Mouse (Mus musculus): Measurements from ENCODE around the gene Glrb. TPM values are rescaled to one million over a fixed set of nuclear protein-coding genes. Genes with fewer than 3 reads are reported as not detected.

Gene Glrb
- total and polyA plus RNA-seq, 3 experiments = not detected

DNA sequence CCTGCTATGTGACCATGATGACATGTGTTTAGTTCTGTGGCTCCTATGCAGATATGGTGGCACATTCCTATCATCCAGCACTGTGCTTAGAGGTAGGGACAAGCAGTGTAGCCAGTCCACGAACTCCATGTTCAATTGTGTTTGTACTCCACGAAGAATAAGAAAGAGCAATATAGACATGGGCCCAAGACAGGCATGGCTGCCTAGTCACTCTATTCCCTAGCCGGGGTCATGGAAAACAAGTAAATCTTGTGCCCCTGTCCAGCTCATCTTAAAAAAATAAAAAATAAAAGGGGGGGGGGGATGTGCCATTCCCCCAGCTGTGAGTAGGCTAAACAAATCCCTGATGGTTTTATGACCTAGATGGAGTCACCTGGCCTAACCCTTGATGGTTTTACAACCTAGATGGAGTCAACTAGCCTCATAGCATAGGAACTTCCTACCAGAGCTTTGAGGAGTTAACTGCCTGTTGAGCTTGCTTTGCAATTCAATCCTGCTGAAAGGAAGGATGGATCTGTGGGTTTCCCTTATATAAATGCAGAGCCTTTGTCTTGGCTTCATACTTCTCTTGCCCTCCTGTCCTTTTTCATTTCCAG is 60.5 kb downstream of the Glrb start:
- no peak for TF ChIP-seq ELF1 (IDR thresholded peaks at IDR 0.05; ENCODE audit: low read depth, low read length)
- TF ChIP-seq MAFK (IDR thresholded peaks at IDR 0.05; ENCODE audit: borderline replicate concordance, low read depth, low read length) = no peak
- no peak for TF ChIP-seq TAL1 (IDR thresholded peaks at IDR 0.05; ENCODE audit: low read length)
- no peak for TF ChIP-seq MAX (IDR thresholded peaks at IDR 0.05; ENCODE audit: low read length)
- no peak for TF ChIP-seq ZMIZ1 (IDR thresholded peaks at IDR 0.05; ENCODE audit: low read depth, low read length)
- TF ChIP-seq MYC (IDR thresholded peaks at IDR 0.05; ENCODE audit: low read depth, low read length) = no peak
- no peak for TF ChIP-seq ZNF384 (IDR thresholded peaks at IDR 0.05; ENCODE audit: low read depth, low read length)
- no peak for TF ChIP-seq JUND (IDR thresholded peaks at IDR 0.05; ENCODE audit: low read depth, low read length)
- TF ChIP-seq KAT2A (conservative IDR thresholded peaks at IDR 0.05; ENCODE audit: low read depth, low read length) = no peak
- TF ChIP-seq RCOR1 (IDR thresholded peaks at IDR 0.05; ENCODE audit: low read depth, low read length) = no peak
- no peak for TF ChIP-seq POLR2AphosphoS2 (IDR thresholded peaks at IDR 0.05; ENCODE audit: low read length)
- no peak for TF ChIP-seq GABPA (IDR thresholded peaks at IDR 0.05; ENCODE audit: low read depth, low read length)
- Histone ChIP-seq H3K27me3 (ENCODE audit: control insufficient read depth in 1 of 2, insufficient read depth in 2 of 2, low read length in 2 of 2) (no peaks in the 10 kb centered on the region), H3K9ac (ENCODE audit: control insufficient read depth, low read depth, low read length, poor library complexity, severe bottlenecking) (no peak overlapping the region), H3K27ac (ENCODE audit: control insufficient read depth, low read depth, low read length) (no peak overlapping the region), H3K79me2 (ENCODE audit: control insufficient read depth, insufficient read depth, low read length, poor library complexity) (no peaks in the 10 kb centered on the region), H3K4me1 (ENCODE audit: control insufficient read depth in 1 of 2, insufficient read depth in 2 of 2, low read length in 2 of 2) (no peaks in the 10 kb centered on the region), H3K9me3 (replicated peaks; ENCODE audit: insufficient read depth, low read length) (no peaks in the 10 kb centered on the region), H3K36me3 (ENCODE audit: control insufficient read depth in 1 of 2, insufficient read depth in 2 of 2, low read length in 2 of 2) (no peaks in the 10 kb centered on the region), H3K4me3 (ENCODE audit: control insufficient read depth in 1 of 2, insufficient read depth in 1 of 2, low read depth in 2 of 2, low read length in 2 of 2) (no peak overlapping the region)
- DNase-seq (ENCODE audit: low read depth, low spot score) = no peak

DNA sequence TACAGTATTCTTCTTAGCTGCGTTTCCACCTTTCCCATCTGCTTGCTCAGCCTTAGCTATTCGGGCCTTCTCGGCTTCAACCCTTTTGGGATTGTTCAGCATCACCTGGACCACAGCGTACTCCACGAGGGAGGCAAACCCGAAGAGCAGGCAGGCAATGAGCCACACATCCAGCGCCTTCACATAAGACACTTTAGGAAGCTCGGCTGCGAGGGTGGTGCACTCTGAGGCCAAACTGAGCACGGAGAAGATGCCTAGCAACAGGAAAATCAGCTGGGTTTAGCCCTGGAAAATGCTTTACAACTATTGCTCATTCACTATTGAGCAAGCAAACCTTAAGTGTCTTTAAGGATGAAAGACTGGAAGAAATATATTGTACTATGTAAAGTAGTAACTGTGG is 62.5 kb downstream of the Glrb start:
- TF ChIP-seq GABPA (IDR thresholded peaks at IDR 0.05; ENCODE audit: low read depth, low read length) (no peak), USF1 (IDR thresholded peaks at IDR 0.05; ENCODE audit: low read depth, low read length) (no peak), RCOR1 (IDR thresholded peaks at IDR 0.05; ENCODE audit: low read depth, low read length) (no peak), GATA1 (IDR thresholded peaks at IDR 0.05; ENCODE audit: low read depth, low read length) (no peak), SMC3 (IDR thresholded peaks at IDR 0.05; ENCODE audit: low read depth, low read length) (no peak), EP300 (IDR thresholded peaks at IDR 0.05; ENCODE audit: low read depth in 1 of 2, low read length in 2 of 2) (no peak), MAX (IDR thresholded peaks at IDR 0.05; ENCODE audit: low read length) (no peak), BHLHE40 (IDR thresholded peaks at IDR 0.05; ENCODE audit: borderline replicate concordance, low read depth, low read length) (no peak), MAZ (IDR thresholded peaks at IDR 0.05; ENCODE audit: low read depth, low read length) (no peak), ELF1 (IDR thresholded peaks at IDR 0.05; ENCODE audit: low read depth, low read length) (no peak), TBP (IDR thresholded peaks at IDR 0.05; ENCODE audit: low read depth, low read length) (no peak), CHD2 (IDR thresholded peaks at IDR 0.05; ENCODE audit: low read length) (no peak), TCF12 (IDR thresholded peaks at IDR 0.05; ENCODE audit: low read depth, low read length) (no peak), ZKSCAN1 (IDR thresholded peaks at IDR 0.05; ENCODE audit: low read depth, low read length) (no peak), MYB (IDR thresholded peaks at IDR 0.05; ENCODE audit: low read depth, low read length) (no peak)
- no peaks in the 10 kb centered on the region for H3K4me1 ChIP-seq (ENCODE audit: control insufficient read depth in 1 of 2, insufficient read depth in 2 of 2, low read length in 2 of 2)
- no peaks in the 10 kb centered on the region for H3K79me2 ChIP-seq (ENCODE audit: control insufficient read depth, insufficient read depth, low read length, poor library complexity)
- no peak overlapping the region for H3K27ac ChIP-seq (ENCODE audit: control insufficient read depth, low read depth, low read length)
- no peaks in the 10 kb centered on the region for H3K36me3 ChIP-seq (ENCODE audit: control insufficient read depth in 1 of 2, insufficient read depth in 2 of 2, low read length in 2 of 2)
- no peaks in the 10 kb centered on the region for H3K27me3 ChIP-seq (ENCODE audit: control insufficient read depth in 1 of 2, insufficient read depth in 2 of 2, low read length in 2 of 2)
- no peak overlapping the region for H3K4me3 ChIP-seq (ENCODE audit: control insufficient read depth in 1 of 2, insufficient read depth in 1 of 2, low read depth in 2 of 2, low read length in 2 of 2)
- H3K9ac ChIP-seq (ENCODE audit: control insufficient read depth, low read depth, low read length, poor library complexity, severe bottlenecking) = no peak overlapping the region
- H3K9me3 ChIP-seq (replicated peaks; ENCODE audit: insufficient read depth, low read length) = no peaks in the 10 kb centered on the region
- no peak for DNase-seq (ENCODE audit: low read depth, low spot score)
